Mouse (Mus musculus) forebrain, embryonic 12.5 days (tissue): ENCODE measurements around the gene Slc31a1. TPM values are rescaled to one million over a fixed set of nuclear protein-coding genes. Genes with fewer than 3 reads are reported as not detected.

Experiments used
- ATAC-seq: fragments of 200-750 bp; cut with Nextera tagmentation; 2 replicates; pipeline ENCODE4 v1.8.0; 2017; ENCODE audit warnings: moderate TSS enrichment; ENCODE audit not compliant: low FRiP score
- H3K27ac ChIP-seq: fragments of 300-500 bp; sonication (generic); 2 replicates; pipeline ENCODE4 v1.5.1; 2016; ENCODE audit warnings: mild to moderate bottlenecking
- H3K27me3 ChIP-seq: fragments of 300-500 bp; sonication (generic); 2 replicates; pipeline ENCODE4 v1.6.1; 2016; ENCODE audit warnings: mild to moderate bottlenecking
- H3K36me3 ChIP-seq: fragments of 300-500 bp; sonication (generic); replicated peaks from 2 replicates; pipeline ENCODE4 v1.6.1; 2016; ENCODE audit warnings: mild to moderate bottlenecking
- H3K4me1 ChIP-seq: fragments of 300-500 bp; sonication (generic); 2 replicates; pipeline ENCODE4 v1.6.1; 2016
- H3K4me2 ChIP-seq: fragments of 300-500 bp; sonication (generic); 2 replicates; pipeline ENCODE4 v1.6.1; 2016; ENCODE audit warnings: mild to moderate bottlenecking, moderate library complexity
- H3K4me3 ChIP-seq: fragments of 300-500 bp; sonication (generic); replicated peaks from 2 replicates; pipeline ENCODE4 v1.5.1; 2016; ENCODE audit warnings: mild to moderate bottlenecking
- H3K9ac ChIP-seq: fragments of 300-500 bp; sonication (generic); 2 replicates; pipeline ENCODE4 v1.6.1; 2016; ENCODE audit warnings: mild to moderate bottlenecking
- H3K9me3 ChIP-seq: fragments of 300-500 bp; sonication (generic); 2 replicates; pipeline ENCODE4 v1.6.1; 2016
- WGBS: fragments of 180-500 bp; shearing (Covaris S2); methylation state at CpG from one replicate; pipeline ENCODE4 v1.1.7; 2016; 5-methylcytosine and 5-hydroxymethylcytosine counted together
- polyA plus RNA-seq: library from polyadenylated mRNA; unstranded; fragments of >200 nt; fragmentation: Nextera tagmentation; extraction: Ambion mirVana; gene quantifications from 2 replicates; pipeline ENCODE4 v1.2.1, GENCODE M21; 2016

The Slc31a1 gene
- polyA plus RNA-seq, 1 experiment from 2014 or later = 48.7 TPM

GRCm38 (mm10) chr4:62345827-62346226, 14.7 kb upstream of the Slc31a1 start:
- no peaks in the 10 kb centered on the region for H3K9me3 ChIP-seq
- H3K4me3 ChIP-seq = no peak overlapping the region
- ATAC-seq = no peak
- no peak overlapping the region for H3K27ac ChIP-seq
- H3K4me1 ChIP-seq = no peaks in the 10 kb centered on the region
- no peak overlapping the region for H3K4me2 ChIP-seq
- 85% methylated on average over 4 of the region's 4 CpGs for WGBS
- no peak overlapping the region for H3K9ac ChIP-seq
- peaks cover 14% of the 10 kb centered on the region for H3K36me3 ChIP-seq
- H3K27me3 ChIP-seq = no peaks in the 10 kb centered on the region

GRCm38 (mm10) chr4:62347605-62348328, 12.8 kb upstream of the Slc31a1 start:
- WGBS = 84% methylated on average over 9 of the region's 9 CpGs
- peaks cover 17% of the 10 kb centered on the region for H3K36me3 ChIP-seq
- no peak overlapping the region for H3K27ac ChIP-seq
- H3K27me3 ChIP-seq = no peaks in the 10 kb centered on the region
- H3K4me2 ChIP-seq = no peak overlapping the region
- no peak overlapping the region for H3K9ac ChIP-seq
- H3K9me3 ChIP-seq = no peaks in the 10 kb centered on the region
- H3K4me3 ChIP-seq = no peak overlapping the region
- ATAC-seq = no peak
- no peaks in the 10 kb centered on the region for H3K4me1 ChIP-seq

- Histone ChIP-seq H3K27me3 (no peaks in the 10 kb centered on the region), H3K9ac (no peak overlapping the region), H3K4me1 (no peaks in the 10 kb centered on the region), H3K9me3 (no peaks in the 10 kb centered on the region), H3K4me3 (no peak overlapping the region), H3K4me2 (no peak overlapping the region), H3K36me3 (peaks cover 17% of the 10 kb centered on the region), H3K27ac (no peak overlapping the region)
- WGBS = 89% methylated on average over 2 of the region's 2 CpGs
- no peak for ATAC-seq
These were observed 12.2 kb upstream of the Slc31a1 start for GRCm38 (mm10) chr4:62348329-62348705.

GRCm38 (mm10) chr4:62349371-62349770, 11.2 kb upstream of the Slc31a1 start:
- ATAC-seq = no peak
- H3K9ac ChIP-seq = no peak overlapping the region
- H3K9me3 ChIP-seq = no peaks in the 10 kb centered on the region
- H3K4me1 ChIP-seq = no peaks in the 10 kb centered on the region
- no peak overlapping the region for H3K4me3 ChIP-seq
- H3K4me2 ChIP-seq = no peak overlapping the region
- peaks cover 13% of the 10 kb centered on the region for H3K36me3 ChIP-seq
- WGBS = 94% methylated on average over 2 of the region's 2 CpGs
- H3K27me3 ChIP-seq = no peaks in the 10 kb centered on the region
- no peak overlapping the region for H3K27ac ChIP-seq

GRCm38 (mm10) chr4:62357631-62358148, 2.8 kb upstream of the Slc31a1 start:
- H3K9me3 ChIP-seq = no peaks in the 10 kb centered on the region
- H3K27me3 ChIP-seq = no peaks in the 10 kb centered on the region
- peaks cover 25% of the 10 kb centered on the region for H3K4me1 ChIP-seq
- no peak overlapping the region for H3K9ac ChIP-seq
- H3K4me2 ChIP-seq = no peak overlapping the region
- no peak overlapping the region for H3K27ac ChIP-seq
- H3K4me3 ChIP-seq = no peak overlapping the region
- no peaks in the 10 kb centered on the region for H3K36me3 ChIP-seq
- ATAC-seq = no peak
- 83% methylated on average over 1 of the region's 1 CpGs for WGBS

- WGBS = 53% methylated on average over 7 of the region's 7 CpGs
- H3K36me3 ChIP-seq = no peaks in the 10 kb centered on the region
- peak overlapping the region; percentile 66 for H3K4me2 ChIP-seq
- H3K4me1 ChIP-seq = peaks cover 25% of the 10 kb centered on the region
- H3K27me3 ChIP-seq = no peaks in the 10 kb centered on the region
- peak overlapping the region; percentile 71 for H3K4me3 ChIP-seq
- no peaks in the 10 kb centered on the region for H3K9me3 ChIP-seq
- peak overlapping the region; percentile 72 for H3K9ac ChIP-seq
- ATAC-seq = no peak
- no peak overlapping the region for H3K27ac ChIP-seq
These were observed 1.2 kb upstream of the Slc31a1 start for GRCm38 (mm10) chr4:62359256-62359775.

GRCm38 (mm10) chr4:62360805-62361455, 403 bp downstream of the Slc31a1 start:
- Histone ChIP-seq H3K4me1 (peaks cover 25% of the 10 kb centered on the region), H3K9ac (peak overlapping the region; percentile 72), H3K4me2 (peak overlapping the region; percentile 76), H3K27me3 (no peaks in the 10 kb centered on the region), H3K4me3 (peak overlapping the region; percentile 71), H3K27ac (peak overlapping the region; percentile 54; the same call in 1 of the 2 replicates), H3K9me3 (no peaks in the 10 kb centered on the region), H3K36me3 (no peaks in the 10 kb centered on the region)
- ATAC-seq = peak; percentile 11; the same call in 1 of the 2 replicates
- under 1% methylated on average over 21 of the region's 22 CpGs for WGBS

GRCm38 (mm10) chr4:62361571-62361970, 1.0 kb downstream of the Slc31a1 start:
- no peaks in the 10 kb centered on the region for H3K9me3 ChIP-seq
- peaks cover 25% of the 10 kb centered on the region for H3K4me1 ChIP-seq
- H3K4me2 ChIP-seq = peak overlapping the region; percentile 76
- no peak for ATAC-seq
- H3K4me3 ChIP-seq = peak overlapping the region; percentile 71
- no peaks in the 10 kb centered on the region for H3K36me3 ChIP-seq
- no peaks in the 10 kb centered on the region for H3K27me3 ChIP-seq
- H3K9ac ChIP-seq = peak overlapping the region; percentile 72
- WGBS = 50% methylated on average over 6 of the region's 6 CpGs
- H3K27ac ChIP-seq = no peak overlapping the region

GRCm38 (mm10) chr4:62361997-62362396, 1.5 kb downstream of the Slc31a1 start:
- no peak overlapping the region for H3K27ac ChIP-seq
- no peak overlapping the region for H3K9ac ChIP-seq
- WGBS = 90% methylated on average over 1 of the region's 1 CpGs
- H3K27me3 ChIP-seq = no peaks in the 10 kb centered on the region
- no peak for ATAC-seq
- no peaks in the 10 kb centered on the region for H3K36me3 ChIP-seq
- peak overlapping the region; percentile 71; the same call in 1 of the 2 replicates for H3K4me3 ChIP-seq
- peaks cover 25% of the 10 kb centered on the region for H3K4me1 ChIP-seq
- H3K9me3 ChIP-seq = no peaks in the 10 kb centered on the region
- peak overlapping the region; percentile 76 for H3K4me2 ChIP-seq

- Histone ChIP-seq H3K36me3 (no peaks in the 10 kb centered on the region), H3K4me1 (peaks cover 25% of the 10 kb centered on the region), H3K4me3 (no peak overlapping the region), H3K9me3 (no peaks in the 10 kb centered on the region), H3K4me2 (no peak overlapping the region), H3K9ac (no peak overlapping the region), H3K27me3 (no peaks in the 10 kb centered on the region), H3K27ac (no peak overlapping the region)
- ATAC-seq = no peak
- 88% methylated on average over 2 of the region's 2 CpGs for WGBS
These were observed 1.9 kb downstream of the Slc31a1 start for GRCm38 (mm10) chr4:62362437-62362836.

GRCm38 (mm10) chr4:62364299-62364698, 3.8 kb downstream of the Slc31a1 start:
- no peak overlapping the region for H3K4me2 ChIP-seq
- 93% methylated on average over 8 of the region's 8 CpGs for WGBS
- H3K9me3 ChIP-seq = no peaks in the 10 kb centered on the region
- no peak overlapping the region for H3K4me3 ChIP-seq
- H3K4me1 ChIP-seq = peaks cover 18% of the 10 kb centered on the region
- no peak overlapping the region for H3K27ac ChIP-seq
- no peaks in the 10 kb centered on the region for H3K36me3 ChIP-seq
- H3K27me3 ChIP-seq = no peaks in the 10 kb centered on the region
- ATAC-seq = no peak
- H3K9ac ChIP-seq = no peak overlapping the region

- WGBS = 88% methylated on average over 4 of the region's 4 CpGs
- Histone ChIP-seq H3K27ac (no peak overlapping the region), H3K4me1 (peaks cover 11% of the 10 kb centered on the region), H3K9me3 (no peaks in the 10 kb centered on the region), H3K27me3 (no peaks in the 10 kb centered on the region), H3K36me3 (0 out of 2 replicates have a peak, but pooled peaks cover 4% of the 10 kb centered on the region), H3K4me3 (no peak overlapping the region), H3K4me2 (no peak overlapping the region), H3K9ac (no peak overlapping the region)
- ATAC-seq = no peak
These were observed 5.8 kb downstream of the Slc31a1 start for GRCm38 (mm10) chr4:62366291-62366690.
